Mouse (Mus musculus) ovary, postnatal 14 days (tissue): Measurements from ENCODE around the gene Gltp.

Experiments
- DNase-seq: peaks from one replicate; pipeline ENCODE4 v3.0.0; 2022; ENCODE audit warnings: low spot score

The Gltp gene

DNA sequence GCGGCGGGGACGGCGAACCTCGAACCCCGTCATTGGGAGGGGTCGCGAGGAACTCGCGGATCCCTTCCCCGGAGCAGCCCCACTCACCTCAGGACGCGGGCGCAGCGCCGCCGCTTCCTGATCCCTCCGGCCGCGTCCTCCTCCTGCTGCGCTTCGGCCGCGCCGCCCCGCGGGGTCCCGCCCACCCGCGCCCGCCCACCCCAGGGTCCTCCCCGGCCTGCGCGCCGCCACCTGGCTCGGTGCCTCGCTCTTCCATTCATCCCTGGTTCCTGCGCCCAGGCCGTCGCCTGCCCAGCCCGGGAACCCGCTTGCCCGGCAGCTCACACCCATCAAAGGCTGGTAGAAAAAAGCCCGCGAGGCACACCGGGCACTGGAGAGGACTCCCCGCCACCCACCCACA, 32.5 kb downstream of the Gltp start, which contains the start of gene Trpv4:
Gene Trpv4, minus strand, starts transcription at position 167 of the 400 bp plus-strand sequence.
- DNase-seq: no peak

DNA sequence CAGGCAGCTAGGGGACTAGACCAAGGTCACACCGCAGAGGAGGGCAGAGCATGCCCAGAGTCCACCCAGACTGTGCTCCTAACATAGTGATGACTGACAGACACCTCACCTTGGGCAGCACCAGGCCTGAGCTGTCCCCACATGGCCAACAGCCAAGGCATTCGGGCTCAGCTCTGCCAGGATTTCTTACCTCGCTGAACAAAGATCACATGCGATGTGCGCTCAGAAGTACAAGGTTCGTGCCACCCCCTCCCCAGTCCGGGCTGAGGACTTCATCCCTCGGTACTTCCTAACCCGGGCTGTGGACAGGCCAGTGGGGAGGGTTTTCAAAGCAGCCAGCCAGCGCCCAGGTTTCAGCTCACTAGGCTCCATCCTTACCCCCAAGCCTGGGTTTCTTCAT, 33.4 kb downstream of the Gltp start:
- DNase-seq: no peak

DNA sequence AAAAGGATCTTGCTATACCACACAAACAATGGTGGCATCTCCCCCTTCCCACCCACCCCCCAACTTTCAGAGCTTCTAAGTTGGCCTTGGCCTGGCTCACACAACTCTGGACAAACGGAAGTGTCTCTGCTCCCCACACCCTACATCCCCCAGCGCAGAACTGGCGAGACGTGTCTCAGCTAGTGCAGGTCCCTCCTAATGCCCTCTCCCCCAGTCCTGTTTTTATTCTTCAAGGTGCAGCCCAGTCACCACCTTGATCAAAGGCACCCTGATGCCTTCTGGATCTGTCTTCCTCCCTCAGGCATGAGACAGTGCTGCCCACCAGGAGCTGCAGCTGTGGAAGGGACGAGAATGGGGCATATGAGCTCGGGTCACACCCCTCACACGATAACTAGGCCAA, 34.5 kb downstream of the Gltp start:
- no peak for DNase-seq

DNA sequence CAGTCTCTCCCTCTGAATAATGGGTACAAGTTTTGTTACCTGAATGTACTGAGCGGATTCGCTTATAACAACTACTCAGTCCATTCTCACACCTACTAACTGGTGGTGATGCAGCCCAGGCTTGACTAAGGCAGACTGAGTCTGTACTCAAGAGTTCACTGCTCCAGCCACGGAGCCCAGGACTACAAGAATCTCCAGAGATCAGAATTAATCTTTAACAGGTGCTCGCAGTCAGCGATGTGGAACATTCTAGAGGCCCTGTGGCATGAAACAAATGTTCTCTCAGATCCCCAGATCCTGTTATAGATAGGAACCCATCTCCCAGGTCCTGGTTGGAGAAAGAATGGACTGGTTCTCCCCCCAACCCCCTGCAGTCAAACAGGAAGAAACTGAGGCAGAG, 35.1 kb downstream of the Gltp start:
- no peak for DNase-seq

DNA sequence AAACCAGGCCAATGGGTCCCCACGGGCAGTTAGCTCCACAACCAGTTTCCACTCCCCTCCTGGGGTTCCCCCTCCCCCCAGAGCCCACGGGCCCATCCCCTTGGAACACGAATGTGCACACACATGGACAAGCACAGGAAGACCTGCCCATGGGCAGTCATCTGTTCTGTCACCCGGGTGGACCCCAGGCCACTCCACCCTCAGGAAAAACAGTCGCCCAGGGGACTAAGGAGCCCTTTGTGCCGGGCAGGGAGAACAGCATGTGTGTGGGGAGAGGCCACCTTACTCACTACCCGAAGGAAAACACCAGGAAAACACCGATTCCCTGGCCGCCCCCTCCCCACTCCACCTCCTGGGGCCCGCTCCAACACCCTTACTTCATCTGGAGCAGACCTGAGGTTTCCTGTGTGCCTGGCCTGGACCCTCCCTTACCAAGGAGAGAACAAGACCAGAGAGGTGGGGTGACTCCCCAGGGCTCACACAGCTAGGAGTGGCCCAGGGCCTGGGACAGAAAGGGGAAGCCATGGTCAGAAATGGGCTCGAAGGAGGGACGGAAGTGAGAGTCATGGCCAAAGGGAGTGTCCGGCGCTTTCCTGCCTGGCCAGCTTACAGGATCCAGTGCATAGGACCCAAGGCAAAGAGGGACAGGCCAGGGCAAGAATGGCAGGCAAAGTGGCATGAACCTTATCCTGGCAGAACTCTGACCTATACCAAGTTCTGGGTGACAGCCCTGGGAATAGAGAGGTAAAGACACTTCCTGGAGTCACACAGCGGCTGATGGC, 36.9 kb downstream of the Gltp start:
- no peak for DNase-seq

DNA sequence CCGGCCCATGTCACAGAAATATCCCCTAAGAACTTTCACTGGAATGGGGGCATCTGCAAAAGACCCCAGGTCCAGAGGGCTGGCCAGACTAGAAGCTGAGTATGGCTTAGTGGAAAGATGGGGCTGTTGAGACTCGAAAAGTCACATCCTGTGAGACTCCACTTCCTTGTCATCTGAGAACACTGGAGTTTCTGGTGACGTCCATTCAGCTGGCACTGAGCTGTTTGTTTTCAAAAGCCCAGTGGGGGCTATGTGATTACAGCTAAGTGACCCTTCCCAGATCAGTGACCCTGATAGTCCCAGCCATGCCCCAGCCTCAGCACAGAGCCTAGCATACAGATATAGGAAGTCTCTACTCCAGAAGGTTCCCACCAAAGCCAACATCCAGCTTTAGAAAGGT, 39.3 kb downstream of the Gltp start:
- no peak for DNase-seq

DNA sequence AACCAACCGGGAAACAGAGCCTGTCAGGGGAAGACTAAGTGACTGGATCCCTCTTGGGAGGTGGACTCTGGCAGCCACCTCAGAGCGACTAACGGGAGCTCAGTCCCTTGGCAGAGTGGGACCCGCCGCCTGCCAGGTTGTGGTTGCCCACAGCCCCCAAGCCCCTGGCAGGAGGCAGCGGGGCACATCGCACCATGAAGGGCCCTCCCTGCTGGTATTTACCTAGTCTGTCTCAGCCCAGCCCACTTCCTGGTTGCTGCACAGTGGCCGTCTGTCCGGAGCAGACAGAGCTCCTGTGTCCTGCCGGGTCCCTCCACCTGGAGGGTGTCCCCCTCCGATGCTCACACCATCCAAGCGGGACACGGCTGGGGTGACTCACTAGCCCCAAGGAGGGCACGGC, 39.8 kb downstream of the Gltp start:
- no peak for DNase-seq

DNA sequence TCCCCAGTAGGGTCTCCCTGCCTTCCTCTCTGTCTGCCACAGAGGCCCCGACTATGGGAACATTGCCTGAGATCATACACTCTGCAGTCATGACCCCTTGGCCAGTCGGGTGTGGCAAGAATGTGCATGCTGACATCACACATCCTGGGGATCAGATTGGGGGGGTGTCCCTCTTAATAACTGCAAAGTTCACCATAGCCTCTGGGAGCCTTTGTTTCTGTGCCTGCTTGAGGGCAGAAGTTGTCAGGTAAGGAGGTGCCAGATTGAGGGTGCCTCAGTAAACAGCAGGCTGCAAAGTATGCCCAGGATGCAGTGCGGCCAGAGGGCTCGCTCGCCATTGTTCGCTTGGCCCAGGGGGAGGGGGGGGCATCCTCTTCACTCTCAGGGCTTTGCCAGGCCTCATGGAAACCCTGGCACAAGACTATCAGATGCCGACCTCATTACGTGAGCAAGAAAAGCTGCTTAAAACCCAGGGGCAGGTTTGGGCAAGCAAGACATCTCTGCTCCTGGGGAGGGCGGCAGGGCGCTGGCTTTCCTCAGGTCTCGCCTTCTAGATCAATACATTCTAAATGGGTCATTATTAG, 42.0 kb downstream of the Gltp start:
- DNase-seq: no peak

DNA sequence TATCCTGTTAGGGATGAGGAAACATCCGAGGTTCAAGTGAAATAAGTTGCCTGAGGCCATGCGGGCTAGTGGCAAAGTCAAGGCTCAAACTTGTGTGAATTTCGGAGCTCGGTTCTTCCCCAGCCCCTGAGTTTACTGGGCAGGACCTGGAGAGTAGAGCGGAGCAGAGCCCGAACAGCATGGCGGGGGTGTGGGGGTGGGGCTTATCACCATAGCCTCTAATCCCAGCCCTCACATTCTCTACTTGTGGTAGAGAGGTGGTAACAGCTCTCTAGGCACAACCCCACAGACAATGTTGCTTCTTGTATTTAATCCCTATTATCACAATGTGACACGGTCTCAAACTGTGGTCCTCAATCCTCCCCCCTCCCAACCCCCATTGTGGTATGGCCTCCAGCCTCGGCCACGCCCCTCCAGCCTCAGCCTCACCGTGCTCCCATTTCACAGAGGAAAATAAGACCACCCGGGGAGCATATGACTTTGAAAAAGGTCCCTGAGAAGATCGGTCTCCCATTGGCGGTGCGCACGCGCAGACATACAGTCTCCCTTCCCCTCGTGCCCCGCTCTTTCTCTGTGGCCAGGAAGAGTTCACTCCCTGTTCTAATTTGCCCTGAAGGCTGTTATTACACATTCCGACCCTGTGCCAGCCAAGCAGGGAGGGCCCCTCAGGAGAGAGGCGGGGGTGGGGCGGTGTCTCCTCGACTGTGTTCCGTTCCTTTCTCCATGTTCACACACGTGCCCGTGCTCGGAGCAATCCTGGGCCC, 43.4 kb downstream of the Gltp start:
- no peak for DNase-seq

DNA sequence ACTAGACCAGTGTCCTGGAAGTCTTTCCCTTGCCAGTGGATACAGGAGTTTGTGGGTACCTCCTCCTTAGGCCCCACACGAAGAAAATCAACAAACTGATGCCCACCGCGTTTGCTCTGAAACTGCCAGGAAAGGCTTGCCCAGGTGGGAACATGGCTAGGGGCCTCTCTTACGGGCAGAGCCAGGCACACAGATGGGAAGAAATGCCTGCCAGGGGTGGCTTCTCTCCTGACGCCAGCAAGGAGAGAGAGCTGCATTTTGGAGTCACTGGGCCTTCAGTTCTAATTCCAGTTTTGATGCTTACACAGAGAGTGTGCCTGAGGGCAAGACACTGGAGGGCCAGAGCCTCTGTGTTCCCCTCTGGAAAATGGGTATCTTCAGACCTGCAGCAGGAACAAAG, 44.9 kb downstream of the Gltp start:
- no peak for DNase-seq

DNA sequence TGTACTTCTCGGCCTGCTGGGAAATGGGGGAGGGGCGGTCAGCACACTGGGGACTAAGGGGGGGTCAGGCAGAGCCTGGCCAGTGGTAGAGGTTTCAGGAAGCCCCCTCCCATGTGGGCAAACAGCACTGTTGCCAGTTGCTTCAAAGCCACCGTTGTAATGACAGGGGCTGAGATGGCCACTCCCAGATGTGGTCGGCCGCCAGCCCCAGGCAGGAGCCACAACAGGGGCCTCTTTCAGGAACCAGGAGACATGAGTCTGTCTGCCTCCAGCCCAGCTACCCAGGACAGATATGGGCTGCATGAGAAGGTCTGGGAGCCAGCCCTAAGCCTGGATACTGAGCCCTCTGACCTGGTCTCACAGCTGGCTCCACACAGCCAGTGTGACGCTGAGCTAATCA, 45.9 kb downstream of the Gltp start:
- no peak for DNase-seq

DNA sequence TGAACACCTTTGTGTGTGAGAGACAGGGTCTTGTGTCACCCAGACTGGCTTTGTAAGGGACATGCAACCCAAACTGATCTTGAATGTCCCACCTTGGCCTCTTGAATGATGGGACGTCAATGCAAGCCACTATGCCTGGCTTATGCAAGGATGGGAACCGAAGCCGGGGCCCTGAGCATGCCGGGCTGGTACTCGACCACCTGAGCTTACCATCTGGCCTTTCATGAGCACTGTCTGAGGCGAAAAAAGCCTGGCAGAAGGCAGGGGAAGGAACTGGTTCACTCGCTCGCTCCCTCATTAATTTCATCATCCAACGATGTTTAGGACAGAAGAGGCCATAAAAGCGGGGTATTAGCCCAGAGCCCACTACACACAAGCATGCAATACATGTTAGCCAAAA, 50.0 kb downstream of the Gltp start:
- DNase-seq: no peak

DNA sequence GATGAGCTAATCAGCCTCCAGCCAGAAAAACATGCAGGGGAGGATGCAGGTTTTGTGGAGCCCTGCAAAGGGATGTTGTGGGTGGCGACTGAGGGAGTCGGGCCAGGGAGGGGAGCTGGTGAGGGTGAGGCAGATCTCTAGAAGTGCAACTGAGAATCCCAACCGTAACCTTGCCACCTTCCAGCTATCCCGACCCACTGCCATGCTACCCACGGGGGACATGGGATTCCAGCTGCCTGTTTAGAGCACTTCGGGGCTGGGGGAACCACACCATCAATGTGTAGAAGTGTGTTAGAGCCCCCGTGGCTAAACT, 51.2 kb downstream of the Gltp start:
- DNase-seq: no peak

DNA sequence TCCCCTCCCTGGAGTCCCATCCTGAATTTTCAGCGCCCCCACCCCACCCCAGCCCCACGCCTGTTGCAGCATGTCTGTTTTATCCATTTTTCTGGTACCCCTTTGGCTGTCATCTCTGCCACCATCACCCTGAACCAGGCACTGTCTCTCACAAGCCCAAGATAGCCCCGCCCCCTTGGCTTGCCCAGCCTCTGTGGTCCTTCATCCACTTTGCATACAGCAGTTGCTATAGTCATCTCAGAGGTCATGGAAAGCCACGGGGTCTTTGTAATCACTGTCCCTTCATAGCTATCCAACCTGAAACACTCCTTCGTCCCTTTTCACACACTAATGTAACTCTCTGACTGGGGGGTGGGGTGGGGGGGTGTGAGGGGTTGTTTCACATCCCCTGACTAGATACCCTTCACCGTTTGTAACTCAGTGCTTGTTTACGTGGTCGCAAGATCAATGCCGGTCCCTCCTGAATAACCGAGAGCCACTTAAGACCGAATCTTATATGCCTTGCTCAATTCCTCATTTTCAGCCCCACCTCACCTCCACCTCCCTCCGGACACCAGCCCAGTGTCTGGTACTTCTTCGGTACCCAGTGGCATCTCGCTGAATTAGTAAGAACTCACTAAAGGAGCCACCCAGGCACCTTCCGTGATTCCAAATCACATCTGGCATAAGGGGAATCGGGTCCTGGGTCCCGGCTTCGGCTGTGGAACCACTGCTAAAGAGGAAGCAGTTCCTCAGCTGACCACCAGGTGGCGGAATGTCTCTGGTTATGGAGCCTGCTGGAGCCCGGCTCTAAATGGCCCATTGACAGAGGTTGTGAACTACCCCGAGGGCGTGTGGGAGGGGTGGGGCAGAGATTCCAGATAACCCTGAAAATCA, 51.8 kb downstream of the Gltp start:
- peak; percentile 88 for DNase-seq

DNA sequence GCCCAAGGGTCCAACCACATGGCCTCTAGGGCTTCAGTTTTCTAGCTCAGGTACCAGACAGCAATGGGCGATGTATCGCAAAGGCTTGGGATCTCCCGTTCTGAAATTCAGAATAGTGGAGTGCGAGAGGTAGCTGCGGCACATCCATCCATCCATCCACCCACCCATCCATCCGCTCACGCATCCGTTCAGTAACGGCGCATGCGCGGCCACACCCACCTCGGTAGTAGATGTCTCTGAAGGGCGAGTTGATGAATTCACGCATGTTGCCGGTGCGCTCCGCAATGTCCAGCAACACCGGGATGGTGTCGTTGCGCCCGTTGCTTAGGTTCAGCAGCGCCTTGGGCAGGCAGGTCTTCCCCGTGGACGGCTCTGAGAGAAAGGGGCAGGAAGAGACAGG, 54.7 kb downstream of the Gltp start:
- DNase-seq: no peak

DNA sequence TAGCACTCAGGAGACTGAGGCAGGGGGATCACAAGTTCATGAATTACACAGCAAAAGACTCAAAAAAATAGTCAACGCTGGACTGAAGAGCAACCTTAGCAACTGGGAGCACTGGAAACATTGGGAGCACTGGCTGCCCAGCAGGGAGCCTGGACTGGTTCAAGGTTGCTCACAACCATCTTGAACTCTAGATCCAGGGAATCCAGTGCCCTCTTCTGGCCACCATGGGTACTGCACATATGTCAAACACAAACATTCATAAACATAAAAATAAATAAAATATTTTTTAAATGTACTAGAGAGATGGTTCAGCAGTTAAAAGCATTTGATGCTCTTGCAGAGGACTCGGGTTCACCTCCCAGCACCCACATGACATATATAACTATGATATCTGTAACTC, 59.4 kb downstream of the Gltp start:
- DNase-seq: no peak

DNA sequence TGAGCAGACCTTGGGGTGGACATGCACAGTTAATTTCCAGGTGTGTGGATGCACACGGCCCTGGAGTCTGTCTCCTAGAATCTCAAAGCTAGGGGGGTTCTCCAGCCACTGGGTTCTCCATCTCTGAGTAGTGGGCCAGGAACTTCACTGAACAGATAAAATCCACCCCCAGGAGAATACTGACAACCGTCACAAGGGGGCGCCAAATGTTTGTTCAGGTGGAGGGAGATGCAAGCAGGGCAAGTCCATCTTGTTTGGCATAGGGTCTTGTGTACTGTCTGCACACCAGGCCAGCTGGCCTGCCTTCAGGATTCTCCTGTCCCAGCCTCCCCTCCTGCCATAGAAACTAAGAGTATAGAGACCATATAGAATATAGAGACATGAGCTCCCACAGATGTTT, 65.2 kb downstream of the Gltp start:
- DNase-seq: peak; percentile 51

DNA sequence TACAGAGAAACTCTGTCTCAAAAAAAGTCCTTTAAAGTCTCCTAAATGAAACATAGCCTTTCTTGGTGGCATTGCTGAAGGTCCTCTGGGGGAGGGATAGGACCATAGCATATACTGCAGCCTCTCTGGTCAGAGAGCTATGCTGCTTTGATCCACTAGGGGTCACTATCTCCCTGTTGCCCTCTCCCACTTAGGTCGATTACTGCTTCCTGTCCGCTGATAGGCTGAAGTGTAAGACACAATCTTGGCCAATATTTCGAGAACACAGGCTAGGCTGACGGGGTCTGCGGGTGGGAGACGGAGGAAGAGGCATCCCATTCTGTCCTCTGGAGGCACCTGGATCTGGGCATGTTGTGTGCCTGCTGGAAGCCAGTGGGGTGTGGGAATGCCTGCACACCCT, 70.5 kb downstream of the Gltp start:
- no peak for DNase-seq
